Mouse (Mus musculus) embryonic facial prominence, embryonic 10.5 days (tissue): ENCODE results near the gene Aagab. TPM values are rescaled to one million over a fixed set of nuclear protein-coding genes. Genes with fewer than 3 reads are reported as not detected.
A peak's percentile ranks its signal among the peaks of the same experiment; 100 is the strongest.

ENCODE experiments used
- DNase-seq: peaks from one replicate; pipeline ENCODE4 v3.0.0-alpha.2; 2017; ENCODE audit warnings: low spot score
- H3K27ac ChIP-seq: fragments of 300-500 bp; sonication (generic); replicated peaks from 2 replicates; pipeline ENCODE4 v1.5.1; 2016; ENCODE audit warnings: mild to moderate bottlenecking
- H3K27me3 ChIP-seq: fragments of 300-500 bp; sonication (generic); replicated peaks from 2 replicates; pipeline ENCODE4 v1.6.1; 2016; ENCODE audit warnings: low read depth, mild to moderate bottlenecking; ENCODE audit not compliant: poor library complexity, severe bottlenecking
- H3K36me3 ChIP-seq: fragments of 300-500 bp; sonication (generic); replicated peaks from 2 replicates; pipeline ENCODE4 v1.6.1; 2016; ENCODE audit warnings: mild to moderate bottlenecking, moderate library complexity
- H3K4me1 ChIP-seq: fragments of 300-500 bp; sonication (generic); 2 replicates; pipeline ENCODE4 v1.6.1; 2016
- H3K4me3 ChIP-seq: fragments of 300-500 bp; sonication (generic); 2 replicates; pipeline ENCODE4 v1.5.1; 2016; ENCODE audit warnings: mild to moderate bottlenecking, moderate library complexity
- H3K9me3 ChIP-seq: fragments of 300-500 bp; sonication (generic); 2 replicates; pipeline ENCODE4 v1.6.1; 2016; ENCODE audit warnings: mild to moderate bottlenecking
- WGBS: fragments of 180-500 bp; shearing (Covaris S2); methylation state at CpG from one replicate; pipeline ENCODE4 v1.1.7; 2016; 5-methylcytosine and 5-hydroxymethylcytosine counted together
- polyA plus RNA-seq: library from polyadenylated mRNA; unstranded; fragments of >200 nt; fragmentation: Nextera tagmentation; extraction: Ambion mirVana; gene quantifications from 2 replicates; pipeline ENCODE4 v1.2.1, GENCODE M21; 2016

Aagab gene
- polyA plus RNA-seq, 1 experiment from 2014 or later, result 37.4 TPM

DNA sequence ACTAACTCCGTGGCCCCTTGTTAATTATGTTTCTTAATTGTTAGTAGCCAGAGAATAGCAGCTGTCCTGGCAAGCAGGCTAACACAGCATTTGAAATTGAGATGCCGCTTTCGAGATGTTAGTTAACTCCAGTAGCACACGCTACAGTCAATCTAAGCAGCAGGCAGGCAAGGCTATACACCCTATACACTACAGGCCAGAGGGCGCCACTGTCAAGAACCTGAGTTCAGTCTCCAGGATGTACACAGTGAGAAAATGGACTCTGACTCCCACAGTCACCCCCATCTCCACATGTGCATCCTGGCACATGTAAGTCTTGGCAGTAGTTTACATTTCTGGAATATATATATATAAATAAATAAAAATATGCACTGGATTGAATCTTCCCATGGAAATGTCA lies 22.8 kb upstream of the Aagab start:
- WGBS, result 84% methylated on average over 5 of the region's 5 CpGs
- H3K9me3 ChIP-seq, result no peaks in the 10 kb centered on the region
- H3K4me3 ChIP-seq, result no peak overlapping the region
- H3K36me3 ChIP-seq, result no peaks in the 10 kb centered on the region
- DNase-seq, result no peak
- H3K4me1 ChIP-seq, result peaks cover 7% of the 10 kb centered on the region
- peaks cover 5% of the 10 kb centered on the region for H3K27me3 ChIP-seq
- no peak overlapping the region for H3K27ac ChIP-seq

DNA sequence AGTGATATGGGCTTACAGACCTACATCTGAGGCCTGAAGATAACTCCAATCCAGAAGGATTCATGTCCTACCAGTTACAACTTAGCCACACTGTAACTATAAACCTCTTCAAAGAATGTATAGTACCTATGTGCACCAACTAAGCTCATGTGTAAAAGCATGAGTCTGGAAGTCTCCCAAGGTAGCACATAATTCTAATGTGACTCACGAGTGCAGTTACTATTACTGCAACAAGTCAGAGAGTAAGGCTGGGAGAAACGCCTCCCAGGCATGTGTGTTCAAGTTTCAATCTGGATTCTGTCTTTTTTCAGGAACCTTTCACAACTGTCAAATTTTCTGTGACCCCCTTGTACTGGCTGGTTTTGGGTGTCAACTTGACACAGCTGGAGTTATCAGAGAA lies 22.4 kb upstream of the Aagab start:
- WGBS, result 63% methylated on average over 2 of the region's 2 CpGs
- no peak for DNase-seq
- no peaks in the 10 kb centered on the region for H3K9me3 ChIP-seq
- H3K36me3 ChIP-seq, result no peaks in the 10 kb centered on the region
- no peak overlapping the region for H3K27ac ChIP-seq
- H3K4me1 ChIP-seq, result peaks cover 7% of the 10 kb centered on the region
- H3K4me3 ChIP-seq, result no peak overlapping the region
- H3K27me3 ChIP-seq, result peaks cover 5% of the 10 kb centered on the region

DNA sequence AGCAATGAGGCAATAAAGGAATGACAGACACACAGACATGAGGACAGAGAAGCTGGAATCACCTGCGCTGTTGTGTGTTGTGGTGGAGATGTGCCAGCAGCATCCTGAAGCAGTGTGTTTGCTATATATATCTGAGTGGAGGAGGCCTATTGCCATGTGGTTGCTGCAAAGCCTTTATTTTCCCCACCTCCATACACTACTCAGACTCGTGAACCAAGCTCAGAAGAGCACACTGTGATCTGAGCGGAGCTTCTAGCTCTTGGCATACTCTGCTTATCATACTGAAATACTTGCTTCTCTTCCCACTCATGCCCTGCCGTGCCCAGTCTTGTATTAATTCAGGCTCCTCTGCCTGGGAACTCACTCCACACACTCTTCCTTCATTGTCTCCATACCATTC lies 20.7 kb upstream of the Aagab start:
- Histone ChIP-seq H3K27ac (no peak overlapping the region), H3K4me1 (peaks cover 7% of the 10 kb centered on the region), H3K27me3 (peaks cover 5% of the 10 kb centered on the region), H3K9me3 (no peaks in the 10 kb centered on the region), H3K36me3 (no peaks in the 10 kb centered on the region), H3K4me3 (no peak overlapping the region)
- DNase-seq, result no peak
- 84% methylated on average over 4 of the region's 4 CpGs for WGBS

DNA sequence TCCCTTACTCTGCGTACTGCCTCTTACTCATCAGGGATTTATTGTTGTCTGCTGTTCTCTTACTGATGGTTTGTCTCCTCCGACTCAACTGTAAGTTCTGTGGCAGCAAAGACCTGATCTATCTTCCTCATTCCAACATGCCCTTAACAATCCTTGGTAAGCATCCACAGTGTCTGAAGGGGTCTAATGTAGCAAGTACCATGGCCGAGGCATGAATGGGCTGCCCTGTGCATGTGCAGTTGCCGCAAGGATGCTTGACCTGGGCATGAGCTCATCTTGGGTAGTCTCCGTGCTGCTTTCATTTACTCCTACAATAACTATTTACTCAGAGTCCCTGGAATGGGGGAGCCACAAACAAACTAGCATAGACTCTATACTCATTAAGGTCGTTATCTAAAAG lies 17.2 kb upstream of the Aagab start:
- DNase-seq, result no peak
- Histone ChIP-seq H3K27me3 (no peaks in the 10 kb centered on the region; the same call in 1 of the 2 replicates), H3K27ac (no peak overlapping the region), H3K4me1 (no peaks in the 10 kb centered on the region; the same call in 1 of the 2 replicates), H3K9me3 (no peaks in the 10 kb centered on the region), H3K36me3 (no peaks in the 10 kb centered on the region), H3K4me3 (no peak overlapping the region)
- WGBS, result 89% methylated on average over 6 of the region's 6 CpGs

DNA sequence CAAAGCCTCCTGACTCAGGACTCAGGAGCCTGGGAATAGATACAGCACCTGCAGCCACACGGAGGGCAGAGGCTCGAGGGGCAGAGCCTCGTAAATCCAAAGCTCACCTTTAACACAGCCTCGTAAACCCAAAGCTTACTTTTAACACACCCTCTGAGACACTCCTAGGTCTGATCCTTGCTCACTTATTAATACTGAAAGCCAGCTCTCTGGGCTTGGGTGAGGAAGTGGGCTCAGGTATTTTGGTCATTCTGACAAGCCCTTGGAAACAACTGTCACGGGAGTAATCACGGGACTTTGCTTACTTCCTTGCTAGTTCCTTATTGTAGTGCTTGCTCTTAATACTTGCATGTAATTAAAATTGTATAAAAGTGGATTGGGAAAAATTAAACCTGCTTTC lies 13.3 kb upstream of the Aagab start:
- WGBS, result 78% methylated on average over 6 of the region's 6 CpGs

DNA sequence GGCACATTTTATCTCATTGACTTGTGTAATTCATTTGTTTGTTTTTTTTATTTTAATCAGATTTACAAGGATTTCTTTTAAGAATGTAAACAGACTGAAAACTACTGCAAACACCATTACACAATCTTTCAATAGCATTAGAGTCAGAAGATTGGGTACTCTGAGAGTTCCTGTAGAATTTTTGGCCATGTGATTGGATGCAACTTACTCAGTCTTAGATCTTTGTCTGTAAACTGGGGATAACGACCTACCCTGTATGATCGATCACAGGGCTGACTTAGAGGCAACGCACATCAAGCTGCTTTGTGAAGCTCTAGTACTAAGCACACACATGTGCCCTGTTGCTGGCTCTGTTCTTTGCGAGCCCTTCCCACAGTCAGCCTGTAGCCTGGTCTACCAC lies 11.9 kb upstream of the Aagab start:
- no peak for DNase-seq
- no peaks in the 10 kb centered on the region for H3K9me3 ChIP-seq
- H3K27ac ChIP-seq, result no peak overlapping the region
- no peaks in the 10 kb centered on the region for H3K27me3 ChIP-seq
- no peaks in the 10 kb centered on the region for H3K36me3 ChIP-seq
- whole genome bisulfite sequencing, result 91% methylated on average over 4 of the region's 4 CpGs
- H3K4me1 ChIP-seq, result peaks cover 3% of the 10 kb centered on the region; the same call in 1 of the 2 replicates
- H3K4me3 ChIP-seq, result no peak overlapping the region

More for the DNA sequence above, 13.3 kb upstream of the Aagab start:
- no peak for DNase-seq
- H3K4me1 ChIP-seq, result peaks cover 3% of the 10 kb centered on the region; the same call in 1 of the 2 replicates
- H3K36me3 ChIP-seq, result no peaks in the 10 kb centered on the region
- H3K27ac ChIP-seq, result no peak overlapping the region
- H3K4me3 ChIP-seq, result no peak overlapping the region
- no peaks in the 10 kb centered on the region; the same call in 1 of the 2 replicates for H3K27me3 ChIP-seq
- no peaks in the 10 kb centered on the region for H3K9me3 ChIP-seq

DNA sequence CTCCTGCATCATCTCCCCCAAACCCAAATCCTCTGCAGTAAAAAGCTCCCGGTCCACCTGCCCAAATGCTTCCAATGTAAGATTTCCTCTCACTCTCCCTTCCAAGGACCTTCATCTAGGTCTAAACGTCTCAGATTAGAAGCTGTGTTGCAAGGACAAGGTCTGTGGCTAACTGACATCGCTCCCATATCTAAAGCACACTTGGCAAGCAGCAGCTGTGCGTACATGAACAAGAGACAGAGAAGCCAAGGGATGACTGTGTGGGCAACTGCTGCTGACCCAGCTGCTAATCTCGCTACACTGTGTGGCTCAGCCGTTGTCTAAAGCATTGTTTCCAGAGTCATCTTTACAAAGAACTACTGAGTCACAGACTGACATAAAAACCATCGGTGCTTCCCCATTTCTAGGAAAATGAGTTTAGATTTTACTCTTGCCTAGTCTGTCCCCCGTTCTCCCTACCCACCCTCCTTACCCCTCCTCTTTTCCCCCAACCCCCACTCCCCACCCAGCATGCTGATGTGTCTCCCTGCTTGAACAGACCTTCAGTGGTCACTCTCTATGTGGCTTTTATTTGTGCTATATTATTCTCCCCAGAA lies 10.7 kb upstream of the Aagab start:
- 92% methylated on average over 8 of the region's 8 CpGs for WGBS
- Histone ChIP-seq H3K27me3 (no peaks in the 10 kb centered on the region), H3K36me3 (no peaks in the 10 kb centered on the region), H3K27ac (no peak overlapping the region), H3K4me1 (peaks cover 3% of the 10 kb centered on the region; the same call in 1 of the 2 replicates), H3K4me3 (no peak overlapping the region), H3K9me3 (no peaks in the 10 kb centered on the region)
- DNase-seq, result no peak

DNA sequence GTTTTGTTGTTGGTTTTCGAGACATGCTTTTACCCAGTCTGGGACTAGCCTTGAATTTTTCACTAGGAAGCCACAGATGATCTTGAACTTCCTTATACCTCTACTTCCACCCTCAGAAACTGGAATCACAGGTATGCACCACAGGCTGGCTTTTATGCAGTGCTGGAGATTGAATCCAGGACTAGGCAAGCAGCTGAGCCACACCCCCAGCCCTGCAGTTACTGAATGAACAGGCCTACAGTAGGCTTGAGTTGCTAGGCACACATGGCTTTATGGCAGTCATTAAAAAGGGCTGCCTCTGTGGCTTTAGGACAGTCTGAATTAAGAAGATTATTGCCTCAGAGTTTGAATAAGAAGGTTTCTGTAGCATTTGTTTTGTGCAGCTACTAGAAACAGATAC lies 7.4 kb upstream of the Aagab start:
- no peak overlapping the region for H3K4me3 ChIP-seq
- no peaks in the 10 kb centered on the region for H3K9me3 ChIP-seq
- no peaks in the 10 kb centered on the region for H3K36me3 ChIP-seq
- H3K27me3 ChIP-seq, result no peaks in the 10 kb centered on the region
- peaks cover 3% of the 10 kb centered on the region; the same call in 1 of the 2 replicates for H3K4me1 ChIP-seq
- no peak for DNase-seq
- 97% methylated on average over 1 of the region's 1 CpGs for WGBS
- H3K27ac ChIP-seq, result no peak overlapping the region

DNA sequence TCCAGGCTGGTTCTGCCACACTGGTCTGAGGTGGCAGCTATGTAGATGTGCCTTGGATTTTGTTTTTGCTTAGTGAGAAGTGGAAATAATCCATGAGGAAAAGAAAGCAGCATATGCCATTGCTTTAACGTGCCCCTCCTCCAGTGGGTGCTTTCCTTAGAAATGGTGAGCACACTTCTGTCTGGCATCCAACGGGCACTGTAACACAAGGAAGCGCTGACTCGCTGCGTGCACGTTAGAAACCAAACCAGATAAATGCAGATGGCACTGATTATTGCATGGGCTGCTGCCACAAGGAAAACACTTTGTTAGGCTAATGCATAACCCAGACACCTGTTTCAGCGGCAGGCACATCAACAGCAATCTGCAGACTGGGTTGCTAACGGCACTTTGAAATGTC lies 6.8 kb upstream of the Aagab start:
- no peaks in the 10 kb centered on the region for H3K36me3 ChIP-seq
- WGBS, result 87% methylated on average over 8 of the region's 8 CpGs
- H3K27ac ChIP-seq, result no peak overlapping the region

DNA sequence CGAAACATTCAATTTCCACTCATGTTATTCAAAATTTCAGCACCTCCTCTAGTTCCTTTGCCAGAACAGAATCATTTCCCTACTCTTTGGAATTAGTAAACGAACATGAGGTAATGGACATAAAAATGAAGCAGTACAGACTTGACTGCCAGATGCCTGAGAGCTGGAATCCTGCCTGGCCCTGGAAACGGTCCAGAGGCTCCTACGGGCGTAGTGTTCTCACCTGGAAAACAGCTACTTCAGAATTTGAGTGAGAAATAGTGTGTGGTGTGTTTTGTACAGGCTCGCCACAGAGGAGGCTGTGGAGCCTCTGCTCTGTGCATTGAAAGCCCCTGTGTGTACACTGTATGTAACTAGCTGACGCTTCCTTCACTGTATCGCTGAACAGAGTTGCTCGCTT lies 5.8 kb upstream of the Aagab start:
- H3K9me3 ChIP-seq, result no peaks in the 10 kb centered on the region
- H3K4me1 ChIP-seq, result peaks cover 6% of the 10 kb centered on the region; the same call in 1 of the 2 replicates
- H3K4me3 ChIP-seq, result no peak overlapping the region
- no peak for DNase-seq
- H3K27ac ChIP-seq, result no peak overlapping the region
- WGBS, result 89% methylated on average over 9 of the region's 9 CpGs
- H3K27me3 ChIP-seq, result no peaks in the 10 kb centered on the region
- no peaks in the 10 kb centered on the region for H3K36me3 ChIP-seq

More for the DNA sequence above, 6.8 kb upstream of the Aagab start:
- DNase-seq, result no peak
- H3K9me3 ChIP-seq, result no peaks in the 10 kb centered on the region
- H3K4me3 ChIP-seq, result no peak overlapping the region
- no peaks in the 10 kb centered on the region for H3K27me3 ChIP-seq
- H3K4me1 ChIP-seq, result peaks cover 6% of the 10 kb centered on the region; the same call in 1 of the 2 replicates

DNA sequence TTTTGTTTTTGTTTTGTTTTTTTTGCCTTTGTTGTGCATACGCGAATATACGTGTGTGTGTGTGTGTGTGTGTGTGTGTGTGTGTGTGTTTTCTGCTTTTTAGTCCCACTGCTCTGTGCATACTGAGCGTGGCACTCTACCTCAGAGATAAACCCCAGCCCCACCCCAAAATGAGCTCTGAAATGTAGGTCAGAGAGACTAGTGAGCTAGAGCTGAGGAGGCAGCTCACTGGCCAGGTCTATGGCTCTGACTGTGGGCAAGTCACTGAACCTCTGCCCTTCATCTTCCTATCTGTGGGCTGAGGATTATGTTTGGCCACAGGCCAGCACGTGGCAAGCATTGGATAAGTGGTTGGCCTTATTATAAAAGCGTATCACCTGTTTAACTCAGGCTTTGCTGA lies 1.4 kb downstream of the Aagab start:
- no peaks in the 10 kb centered on the region for H3K9me3 ChIP-seq
- DNase-seq, result no peak
- no peaks in the 10 kb centered on the region for H3K36me3 ChIP-seq
- 71% methylated on average over 6 of the region's 6 CpGs for WGBS
- no peaks in the 10 kb centered on the region for H3K27me3 ChIP-seq
- peaks cover 46% of the 10 kb centered on the region for H3K4me1 ChIP-seq
- no peak overlapping the region for H3K27ac ChIP-seq
- H3K4me3 ChIP-seq, result peak overlapping the region; percentile 95

DNA sequence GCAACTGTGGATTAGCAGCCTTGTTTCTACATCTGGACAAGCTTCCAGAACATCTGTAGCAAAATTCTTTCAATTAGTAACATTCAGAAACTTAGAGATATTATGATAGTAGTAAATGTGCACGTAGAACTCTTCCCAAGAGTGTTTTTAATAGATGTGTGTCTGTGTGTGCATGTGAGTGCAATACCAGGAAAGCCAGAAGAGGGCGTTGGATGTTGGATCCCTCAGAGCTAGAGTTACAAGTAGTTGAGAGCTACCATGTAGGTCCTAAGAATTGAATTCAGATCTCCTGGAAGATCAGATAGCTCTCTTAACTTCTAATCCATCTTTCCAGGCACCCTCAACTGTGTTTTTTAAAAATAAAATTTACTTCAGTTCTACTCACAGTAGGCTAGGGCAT lies 4.1 kb downstream of the Aagab start:
- Histone ChIP-seq H3K27me3 (no peaks in the 10 kb centered on the region), H3K4me3 (no peak overlapping the region), H3K36me3 (no peaks in the 10 kb centered on the region), H3K4me1 (peaks cover 67% of the 10 kb centered on the region), H3K27ac (no peak overlapping the region), H3K9me3 (no peaks in the 10 kb centered on the region)
- WGBS, result 72% methylated on average over 2 of the region's 2 CpGs
- DNase-seq, result no peak

DNA sequence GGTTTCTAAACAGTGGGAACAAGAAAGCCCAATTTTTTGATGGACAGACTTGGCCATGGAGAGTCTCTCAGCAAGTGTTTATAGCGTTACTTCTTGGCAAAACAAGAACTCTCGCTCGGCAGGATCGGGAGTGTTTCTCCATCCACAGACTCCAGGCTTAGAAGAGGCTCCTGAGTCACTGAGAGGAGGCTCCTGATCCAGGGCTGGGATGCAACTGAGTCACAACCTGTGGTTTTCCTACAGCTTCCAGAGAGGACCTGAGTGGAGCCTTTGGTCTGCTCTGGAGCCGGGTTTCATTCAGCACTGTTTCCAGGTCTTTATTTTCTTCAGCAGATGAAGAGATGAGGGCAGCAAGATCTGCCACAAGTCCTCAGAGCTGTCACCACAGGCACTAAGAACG lies 5.5 kb downstream of the Aagab start:
- Histone ChIP-seq H3K4me3 (no peak overlapping the region), H3K4me1 (peaks cover 71% of the 10 kb centered on the region), H3K36me3 (no peaks in the 10 kb centered on the region), H3K9me3 (no peaks in the 10 kb centered on the region), H3K27me3 (no peaks in the 10 kb centered on the region), H3K27ac (no peak overlapping the region)
- 81% methylated on average over 6 of the region's 6 CpGs for WGBS
- DNase-seq, result no peak
